Mouse (Mus musculus) MEL (cell line): Measurements from ENCODE around the gene Prrg2. TPM values are rescaled to one million over a fixed set of nuclear protein-coding genes. Genes with fewer than 3 reads are reported as not detected.

Experiments
- DNase-seq: peaks from one replicate; pipeline ENCODE4 v3.0.0; 2011; ENCODE audit warnings: low read depth, low spot score
- H3K27ac ChIP-seq: 2 replicates; pipeline ENCODE4 v1.5.1; 2012; ENCODE audit warnings: low read depth, mild to moderate bottlenecking, control low read depth, low read length, moderate library complexity; ENCODE audit not compliant: control insufficient read depth
- H3K27me3 ChIP-seq, 2 experiments: fragments of 150-350 bp in 1 of 2; sonication (generic) in 1 of 2; 2 replicates each; pipeline ENCODE4 v1.6.1; 2012; ENCODE audit warnings: low read length in 2 of 2, mild to moderate bottlenecking in 2 of 2, improper control_type of control experiment in 1 of 2, moderate library complexity in 1 of 2; ENCODE audit not compliant: insufficient read depth in 2 of 2, control insufficient read depth in 1 of 2
- H3K36me3 ChIP-seq, 2 experiments: 2 replicates each; pipeline ENCODE4 v1.6.1; 2012 to 2014; ENCODE audit warnings: low read length in 2 of 2, improper control_type of control experiment in 1 of 2, inconsistent platforms in 1 of 2, mild to moderate bottlenecking in 1 of 2; ENCODE audit not compliant: insufficient read depth in 2 of 2, control insufficient read depth in 1 of 2
- H3K4me1 ChIP-seq, 2 experiments: fragments of 150-350 bp in 1 of 2; sonication (generic) in 1 of 2; 2 replicates each; pipeline ENCODE4 v1.6.1; 2012; ENCODE audit warnings: low read length in 2 of 2, improper control_type of control experiment in 1 of 2, mild to moderate bottlenecking in 1 of 2; ENCODE audit not compliant: insufficient read depth in 2 of 2, control insufficient read depth in 1 of 2
- H3K4me3 ChIP-seq, 2 experiments: fragments of 150-350 bp in 1 of 2; sonication (generic) in 1 of 2; 2 replicates each; pipeline ENCODE4 v1.5.1; 2012; ENCODE audit warnings: low read depth in 2 of 2, low read length in 2 of 2, mild to moderate bottlenecking in 2 of 2, moderate library complexity in 2 of 2, control low read depth in 1 of 2, improper control_type of control experiment in 1 of 2; ENCODE audit not compliant: control insufficient read depth in 1 of 2, insufficient read depth in 1 of 2
- H3K79me2 ChIP-seq: 2 replicates; pipeline ENCODE4 v1.6.1; 2012; ENCODE audit warnings: mild to moderate bottlenecking, low read length, moderate library complexity; ENCODE audit not compliant: control insufficient read depth, poor library complexity, insufficient read depth
- H3K9ac ChIP-seq: 2 replicates; pipeline ENCODE4 v1.6.1; 2012; ENCODE audit warnings: low read depth, mild to moderate bottlenecking, control low read depth, low read length, moderate library complexity; ENCODE audit not compliant: control insufficient read depth, poor library complexity, severe bottlenecking
- H3K9me3 ChIP-seq: fragments of 150-350 bp; sonication (generic); replicated peaks from 2 replicates; pipeline ENCODE4 v1.6.1; 2012; ENCODE audit warnings: mild to moderate bottlenecking, low read length, improper control_type of control experiment, moderate library complexity; ENCODE audit not compliant: insufficient read depth
- CTCF ChIP-seq, 3 experiments: IDR thresholded peaks in 2 of 3; conservative IDR thresholded peaks in 1 of 3; 2 replicates each; pipeline ENCODE4 v1.5.1; 2011 to 2012; ENCODE audit warnings: low read length in 3 of 3, low read depth in 2 of 3, mild to moderate bottlenecking in 2 of 3, improper control_type of control experiment in 1 of 3, inconsistent platforms in 1 of 3, mixed read lengths in 1 of 3, moderate library complexity in 1 of 3; ENCODE audit not compliant: control insufficient read depth in 1 of 3, insufficient read depth in 1 of 3, poor library complexity in 1 of 3, severe bottlenecking in 1 of 3
- E2F4 ChIP-seq: IDR thresholded peaks from 2 replicates; pipeline ENCODE4 v1.6.1; 2011; ENCODE audit warnings: low read depth, low read length, improper control_type of control experiment, borderline replicate concordance
- ELF1 ChIP-seq: IDR thresholded peaks from 2 replicates; pipeline ENCODE4 v1.6.1; 2014; ENCODE audit warnings: low read depth, mild to moderate bottlenecking, inconsistent platforms, low read length, improper control_type of control experiment, moderate library complexity
- ETS1 ChIP-seq: IDR thresholded peaks from 2 replicates; pipeline ENCODE4 v1.6.1; 2012; ENCODE audit warnings: low read depth, mild to moderate bottlenecking, inconsistent platforms, low read length, improper control_type of control experiment, moderate library complexity
- HCFC1 ChIP-seq: IDR thresholded peaks from 2 replicates; pipeline ENCODE4 v1.6.1; 2012; ENCODE audit warnings: low read depth, mild to moderate bottlenecking, inconsistent platforms, low read length, improper control_type of control experiment, moderate library complexity
- JUND ChIP-seq: IDR thresholded peaks from 2 replicates; pipeline ENCODE4 v1.6.1; 2011; ENCODE audit warnings: low read depth, mild to moderate bottlenecking, improper control_type of control experiment, low read length
- KAT2A ChIP-seq: conservative IDR thresholded peaks from 2 replicates; pipeline ENCODE4 v1.6.1; 2012; ENCODE audit warnings: low read depth, low read length, improper control_type of control experiment, inconsistent platforms
- MAZ ChIP-seq: IDR thresholded peaks from 2 replicates; pipeline ENCODE4 v1.6.1; 2012; ENCODE audit warnings: low read depth, mild to moderate bottlenecking, inconsistent platforms, low read length, improper control_type of control experiment
- MXI1 ChIP-seq: IDR thresholded peaks from 2 replicates; pipeline ENCODE4 v1.6.1; 2011; ENCODE audit warnings: mild to moderate bottlenecking, low read depth, low read length, improper control_type of control experiment
- NELFE ChIP-seq: IDR thresholded peaks from 2 replicates; pipeline ENCODE4 v1.6.1; 2011; ENCODE audit warnings: low read depth, low read length, improper control_type of control experiment
- POLR2A ChIP-seq, 2 experiments: IDR thresholded peaks; 2 replicates each; pipeline ENCODE4 v1.6.1; 2011 to 2012; ENCODE audit warnings: low read length in 2 of 2, mild to moderate bottlenecking in 2 of 2, control low read depth in 1 of 2, improper control_type of control experiment in 1 of 2, low read depth in 1 of 2, moderate library complexity in 1 of 2; ENCODE audit not compliant: control insufficient read depth in 1 of 2, insufficient read depth in 1 of 2, poor library complexity in 1 of 2
- POLR2AphosphoS2 ChIP-seq: IDR thresholded peaks from 2 replicates; pipeline ENCODE4 v1.6.1; 2011; ENCODE audit warnings: low read length, improper control_type of control experiment
- RAD21 ChIP-seq: IDR thresholded peaks from 2 replicates; pipeline ENCODE4 v1.6.1; 2011; ENCODE audit warnings: mild to moderate bottlenecking, low read depth, low read length, improper control_type of control experiment
- RCOR1 ChIP-seq: IDR thresholded peaks from 2 replicates; pipeline ENCODE4 v1.6.1; 2012; ENCODE audit warnings: low read depth, mild to moderate bottlenecking, inconsistent platforms, low read length, improper control_type of control experiment
- SIN3A ChIP-seq: IDR thresholded peaks from 2 replicates; pipeline ENCODE4 v1.6.1; 2012; ENCODE audit warnings: low read length, improper control_type of control experiment, inconsistent platforms
- SMC3 ChIP-seq: IDR thresholded peaks from 2 replicates; pipeline ENCODE4 v1.6.1; 2011; ENCODE audit warnings: low read depth, low read length, improper control_type of control experiment
- TCF12 ChIP-seq: IDR thresholded peaks from 2 replicates; pipeline ENCODE4 v1.6.1; 2014; ENCODE audit warnings: low read depth, mild to moderate bottlenecking, inconsistent platforms, low read length, improper control_type of control experiment, moderate library complexity
- ZC3H11A ChIP-seq: IDR thresholded peaks from 2 replicates; pipeline ENCODE4 v1.6.1; 2012; ENCODE audit warnings: low read depth, mild to moderate bottlenecking, inconsistent platforms, low read length, improper control_type of control experiment
- ZKSCAN1 ChIP-seq: IDR thresholded peaks from 2 replicates; pipeline ENCODE4 v1.6.1; 2012; ENCODE audit warnings: low read depth, mild to moderate bottlenecking, inconsistent platforms, low read length, improper control_type of control experiment, moderate library complexity
- ZMIZ1 ChIP-seq: IDR thresholded peaks from 2 replicates; pipeline ENCODE4 v1.6.1; 2012; ENCODE audit warnings: low read depth, mild to moderate bottlenecking, inconsistent platforms, low read length, improper control_type of control experiment, moderate library complexity
- polyA plus RNA-seq, 2 experiments: library from polyadenylated mRNA; stranded (reverse) in 1 of 2; unstranded in 1 of 2; fragments of >175 nt in 1 of 2; fragments of >200 nt in 1 of 2; gene quantifications; 2 replicates each; pipeline versions ENCODE4 v1.2.1 to v1.2.4; 2012; ENCODE audit warnings: low replicate concordance in 2 of 2, low read depth in 1 of 2; ENCODE audit not compliant: insufficient read length in 2 of 2, insufficient read depth in 1 of 2, missing spikeins in 1 of 2
- total RNA-seq: library from RNA; depleted of rRNA; stranded (reverse); fragments of 300-350 nt; gene quantifications from 2 replicates; pipeline ENCODE4 v1.2.3, GENCODE M21; 2012

The Prrg2 gene
- total and polyA plus RNA-seq, 3 experiments: 7.5 to 16.9 TPM; not detected in 1

- H3K4me3 ChIP-seq: no peak overlapping the region
- no peak overlapping the region for H3K27ac ChIP-seq
- H3K4me1 ChIP-seq: peaks cover 0 to 4% of the 10 kb centered on the region in 2 experiments; a peak in 1 of 4 replicates
- no peaks in the 10 kb centered on the region for H3K27me3 ChIP-seq
- no peak overlapping the region for H3K9ac ChIP-seq
- H3K9me3 ChIP-seq: no peaks in the 10 kb centered on the region
- TF ChIP-seq RAD21 (peak; percentile 81), SMC3 (peak; percentile 72), ETS1 (no peak), POLR2A (IDR thresholded peaks at IDR 0.05; ENCODE audit: control insufficient read depth in 1 of 2, insufficient read depth in 1 of 2, low read depth in 1 of 2, low read length in 2 of 2, poor library complexity in 1 of 2) (peak in 1 of 2 experiments; percentile 24; a peak in 1 of 4 replicates), MAZ (no peak), MXI1 (peak; percentile 37; the same call in 1 of the 2 replicates), CTCF (IDR thresholded peaks at IDR 0.05 in 2 of 3, conservative IDR thresholded peaks at IDR 0.05 in 1 of 3; ENCODE audit: control insufficient read depth in 1 of 3, insufficient read depth in 1 of 3, low read depth in 2 of 3, low read length in 3 of 3, poor library complexity in 1 of 3, severe bottlenecking in 1 of 3) (peak; percentile 82 to 90 (median 88)), ELF1 (no peak), KAT2A (no peak), ZKSCAN1 (no peak), ZC3H11A (peak; percentile 66), SIN3A (peak; percentile 51; the same call in 1 of the 2 replicates), NELFE (no peak), JUND (no peak)
- DNase-seq: peak; percentile 84
- no peaks in the 10 kb centered on the region for H3K79me2 ChIP-seq
- peaks cover 0 to 2% of the 10 kb centered on the region in 2 experiments; a peak in 1 of 4 replicates for H3K36me3 ChIP-seq
Observed at GRCm38 (mm10) chr7:45078513-45078912, 16.0 kb upstream of the Prrg2 start.

DNA sequence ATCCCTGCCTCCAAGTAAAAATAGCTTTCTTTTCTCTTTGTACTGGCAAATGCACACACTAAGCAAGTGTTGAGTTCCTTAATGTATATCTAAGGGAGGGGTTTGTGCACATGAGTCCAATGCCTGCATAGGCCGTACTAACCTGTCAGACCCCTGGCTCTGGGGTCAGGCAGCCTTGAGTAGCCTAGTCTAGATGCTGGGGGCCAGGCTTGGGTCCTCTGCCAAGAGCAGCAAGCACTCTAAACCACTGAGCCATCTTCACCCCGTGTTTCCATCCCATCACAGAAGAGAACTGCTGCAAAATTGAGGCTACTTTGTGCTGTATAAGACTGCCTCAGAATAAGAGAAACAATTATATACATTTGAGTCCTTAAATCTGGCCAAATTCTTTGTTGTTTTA is 15.4 kb upstream of the Prrg2 start:
- H3K79me2 ChIP-seq: no peaks in the 10 kb centered on the region; the same call in 1 of the 2 replicates
- no peak for DNase-seq
- H3K27ac ChIP-seq: no peak overlapping the region
- TF ChIP-seq JUND: no peak
- no peak for TF ChIP-seq SIN3A
- TF ChIP-seq ZMIZ1: no peak
- TF ChIP-seq TCF12: no peak
- no peak for TF ChIP-seq E2F4
- TF ChIP-seq RCOR1: no peak
- TF ChIP-seq HCFC1: no peak
- TF ChIP-seq POLR2AphosphoS2: no peak
- H3K4me3 ChIP-seq: no peak overlapping the region
- H3K4me1 ChIP-seq: peaks cover 0 to 4% of the 10 kb centered on the region in 2 experiments; a peak in 1 of 4 replicates
- peaks cover 0 to 2% of the 10 kb centered on the region in 2 experiments; a peak in 1 of 4 replicates for H3K36me3 ChIP-seq
- no peaks in the 10 kb centered on the region for H3K27me3 ChIP-seq
- no peaks in the 10 kb centered on the region for H3K9me3 ChIP-seq
- H3K9ac ChIP-seq: no peak overlapping the region
